Mouse (Mus musculus): ENCODE results near the gene Ezh2.

Ezh2 gene

GRCm38 (mm10) chr6:47552280-47552679 lies 42.9 kb downstream of the Ezh2 start:
- no peak for DNase-seq (ENCODE audit: low spot score in 2 of 2)

- no peak for DNase-seq (ENCODE audit: low spot score in 2 of 2)
These were observed 59.8 kb downstream of the Ezh2 start for GRCm38 (mm10) chr6:47535333-47535732.

GRCm38 (mm10) chr6:47532547-47532946 lies 62.6 kb downstream of the Ezh2 start:
- DNase-seq (ENCODE audit: low spot score in 2 of 2), result no peak

DNA sequence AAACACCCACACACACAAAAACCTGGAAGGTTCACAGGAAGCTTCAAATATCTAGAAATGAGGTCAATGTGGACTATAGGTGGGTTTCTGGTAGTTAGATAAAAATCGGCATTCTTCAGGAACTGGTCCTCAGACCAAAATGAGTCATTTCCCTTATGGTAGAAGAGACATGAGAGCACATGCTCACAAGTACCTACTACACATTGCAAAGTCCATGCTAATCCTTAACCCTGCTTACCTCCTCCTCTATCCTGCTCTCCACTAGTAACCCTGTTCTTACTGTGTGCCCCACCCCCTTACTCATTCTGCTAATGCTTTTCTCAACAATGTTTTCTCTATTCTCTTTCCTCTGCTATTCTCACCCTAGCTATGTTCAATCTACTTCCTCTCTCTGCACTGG lies 67.5 kb downstream of the Ezh2 start:
- no peak for DNase-seq (ENCODE audit: low spot score in 2 of 2)

GRCm38 (mm10) chr6:47527129-47527528 lies 68.0 kb downstream of the Ezh2 start:
- no peak for DNase-seq (ENCODE audit: low spot score in 2 of 2)

GRCm38 (mm10) chr6:47526446-47526845 lies 68.7 kb downstream of the Ezh2 start:
- no peak for DNase-seq (ENCODE audit: low spot score in 2 of 2)

- DNase-seq (ENCODE audit: low spot score in 2 of 2), result no peak
These were observed 70.1 kb downstream of the Ezh2 start for GRCm38 (mm10) chr6:47525041-47525440.

GRCm38 (mm10) chr6:47522431-47522830 lies 72.7 kb downstream of the Ezh2 start:
- no peak for DNase-seq (ENCODE audit: low spot score in 2 of 2)

DNA sequence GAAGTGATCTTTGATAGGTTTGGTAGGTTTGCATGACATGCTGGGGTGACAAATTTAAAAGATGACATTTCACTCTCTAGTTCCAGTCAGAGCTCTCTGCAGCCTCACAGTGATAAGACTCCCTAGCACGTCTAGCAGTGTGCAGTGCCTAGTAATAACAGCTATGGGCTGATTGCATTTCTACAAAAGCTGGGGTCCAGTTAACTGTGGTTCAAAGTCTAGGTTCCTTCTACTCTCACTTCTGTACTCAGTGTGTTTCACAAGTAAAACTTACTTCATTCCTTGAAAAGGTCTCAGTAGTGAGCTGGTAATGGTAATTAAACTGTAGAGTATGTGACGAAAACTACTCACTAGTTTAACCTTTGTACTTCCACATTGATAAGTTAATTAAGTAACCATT lies 75.1 kb downstream of the Ezh2 start:
- DNase-seq (ENCODE audit: low spot score in 2 of 2), result no peak

- no peak for DNase-seq (ENCODE audit: low spot score in 2 of 2)
These were observed 100.6 kb downstream of the Ezh2 start for GRCm38 (mm10) chr6:47494562-47494961.

DNA sequence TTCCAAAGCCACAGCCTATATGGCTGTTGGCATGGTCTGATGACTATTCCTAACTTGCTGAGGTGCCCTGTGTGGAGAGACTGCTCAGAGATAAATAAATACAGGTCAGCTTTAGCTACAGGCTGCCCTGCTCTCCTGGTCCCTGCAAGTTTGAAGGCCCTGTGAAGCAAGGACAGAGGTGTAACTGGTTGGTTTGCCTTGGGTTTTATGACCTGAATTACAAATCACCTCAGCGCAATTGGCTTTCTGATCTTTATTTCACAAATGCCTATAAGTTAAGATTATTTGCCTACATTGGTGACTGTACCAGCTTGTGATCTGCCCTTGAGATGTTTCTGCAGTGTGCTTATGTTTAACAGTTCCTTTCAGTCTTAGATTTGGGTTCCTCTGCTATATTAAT lies 113.1 kb downstream of the Ezh2 start:
- no peak for DNase-seq (ENCODE audit: low spot score in 2 of 2)
